Mouse (Mus musculus) olfactory bulb, adult 2 months (tissue): ENCODE measurements around the gene Nfasc. TPM values are rescaled to one million over a fixed set of nuclear protein-coding genes. Genes with fewer than 3 reads are reported as not detected.

ENCODE experiments used
- H3K27ac ChIP-seq: fragments of 200-500 bp; 2 replicates; pipeline ENCODE4 v1.5.1; 2012; ENCODE audit warnings: low read depth, low read length; ENCODE audit not compliant: insufficient read depth
- H3K4me1 ChIP-seq: fragments of 200-500 bp; 2 replicates; pipeline ENCODE4 v1.6.1; 2012; ENCODE audit warnings: low read length; ENCODE audit not compliant: control insufficient read depth, insufficient read depth
- H3K4me3 ChIP-seq: fragments of 200-500 bp; 2 replicates; pipeline ENCODE4 v1.5.1; 2012; ENCODE audit warnings: mild to moderate bottlenecking, low read depth, low read length, moderate library complexity; ENCODE audit not compliant: insufficient read depth
- CTCF ChIP-seq: fragments of 200-500 bp; IDR thresholded peaks from 2 replicates; pipeline ENCODE4 v1.5.1; 2012; ENCODE audit warnings: low read depth, mild to moderate bottlenecking, low read length, moderate library complexity; ENCODE audit not compliant: insufficient read depth
- POLR2A ChIP-seq: fragments of 200-500 bp; IDR thresholded peaks from 2 replicates; pipeline ENCODE4 v1.6.1; 2012; ENCODE audit warnings: mild to moderate bottlenecking, low read depth, low read length, moderate library complexity; ENCODE audit not compliant: insufficient read depth
- WGBS: fragments of 180-500 bp; shearing (Covaris S2); methylation state at CpG from one replicate; pipeline ENCODE4 v1.1.7; 2018; 5-methylcytosine and 5-hydroxymethylcytosine counted together
- polyA plus RNA-seq: library from polyadenylated mRNA; stranded (reverse); fragments of >200 nt; gene quantifications from 2 replicates; pipeline ENCODE4 v1.2.4, GENCODE M21; 2012; ENCODE audit warnings: low replicate concordance; ENCODE audit not compliant: missing spikeins, insufficient read depth, insufficient read length

The Nfasc gene
- polyA plus RNA-seq, 1 experiment = 87.2 TPM

DNA sequence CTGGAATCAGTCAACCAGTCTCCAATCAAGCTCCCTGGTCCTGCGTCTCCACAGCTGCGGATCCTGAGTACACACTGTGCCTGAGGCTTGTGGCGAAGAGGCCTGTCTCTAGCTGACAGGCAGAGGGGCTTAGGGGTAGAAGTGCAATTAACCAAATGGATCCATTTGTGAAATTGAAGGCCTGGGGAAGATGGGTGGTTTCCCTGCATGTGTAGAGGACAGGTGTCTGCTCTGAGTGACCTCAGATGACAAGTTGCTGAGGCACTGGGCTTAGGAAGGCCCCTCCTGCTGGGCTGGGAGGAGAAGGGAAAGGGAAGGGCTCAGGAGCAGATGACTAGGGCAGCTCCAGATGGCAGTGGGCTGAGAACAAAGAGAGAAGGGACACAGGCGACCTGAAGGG, 81.2 kb downstream of the Nfasc start:
- TF ChIP-seq CTCF (no peak), POLR2A (no peak)
- Histone ChIP-seq H3K4me1 (peaks cover 39% of the 10 kb centered on the region), H3K27ac (peak overlapping the region; percentile 9; the same call in 1 of the 2 replicates), H3K4me3 (no peak overlapping the region)
- WGBS = 51% methylated on average over 4 of the region's 4 CpGs

DNA sequence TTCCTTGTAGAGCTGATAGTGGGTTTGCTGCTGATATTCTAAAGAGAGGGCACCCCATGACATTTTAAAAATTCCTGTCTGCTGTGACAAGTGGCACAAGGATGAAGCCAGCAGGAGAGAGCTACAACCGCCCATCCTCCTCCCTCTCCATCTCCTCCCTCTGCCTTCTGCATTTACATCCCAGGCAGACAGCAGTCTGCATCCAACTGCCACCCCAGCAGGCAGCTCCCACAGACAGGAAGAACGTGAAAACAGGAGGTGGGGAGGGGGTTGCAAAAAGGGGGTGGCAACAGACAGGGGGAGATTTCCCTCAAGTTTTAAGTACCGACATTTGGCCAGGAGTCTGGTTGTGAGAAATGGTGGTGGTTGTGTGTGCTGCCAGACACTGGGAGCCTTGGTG, 82.0 kb downstream of the Nfasc start:
- Histone ChIP-seq H3K4me3 (no peak overlapping the region), H3K27ac (0 out of 2 replicates have a peak overlapping the region, but pooled peaks have one; percentile 9), H3K4me1 (peaks cover 46% of the 10 kb centered on the region)
- TF ChIP-seq CTCF (no peak), POLR2A (no peak)
- 27% methylated on average over 3 of the region's 3 CpGs for WGBS

DNA sequence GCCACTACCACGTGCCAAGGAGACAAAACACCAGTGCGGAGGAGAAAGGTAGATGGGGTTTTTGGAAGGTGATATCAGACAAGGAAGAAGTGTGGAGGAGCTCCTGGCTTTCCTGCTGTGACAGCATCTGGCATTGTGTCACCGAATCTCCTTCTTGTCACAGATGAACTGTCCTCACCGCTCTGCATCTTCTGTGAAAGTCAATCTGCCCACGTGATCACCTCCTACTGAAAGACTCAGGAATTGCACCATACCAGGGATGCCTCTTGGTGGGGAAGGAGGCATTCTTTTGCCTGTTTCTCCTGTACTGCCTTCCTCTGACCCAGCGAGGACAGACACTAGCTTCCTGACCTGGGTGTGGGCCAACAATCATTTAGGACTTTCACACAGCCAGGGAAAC, 86.0 kb downstream of the Nfasc start:
- no peak overlapping the region for H3K4me3 ChIP-seq
- WGBS = 66% methylated on average over 6 of the region's 6 CpGs
- peak overlapping the region; percentile 47 for H3K27ac ChIP-seq
- no peak for TF ChIP-seq POLR2A
- no peak for TF ChIP-seq CTCF
- peaks cover 70% of the 10 kb centered on the region for H3K4me1 ChIP-seq

DNA sequence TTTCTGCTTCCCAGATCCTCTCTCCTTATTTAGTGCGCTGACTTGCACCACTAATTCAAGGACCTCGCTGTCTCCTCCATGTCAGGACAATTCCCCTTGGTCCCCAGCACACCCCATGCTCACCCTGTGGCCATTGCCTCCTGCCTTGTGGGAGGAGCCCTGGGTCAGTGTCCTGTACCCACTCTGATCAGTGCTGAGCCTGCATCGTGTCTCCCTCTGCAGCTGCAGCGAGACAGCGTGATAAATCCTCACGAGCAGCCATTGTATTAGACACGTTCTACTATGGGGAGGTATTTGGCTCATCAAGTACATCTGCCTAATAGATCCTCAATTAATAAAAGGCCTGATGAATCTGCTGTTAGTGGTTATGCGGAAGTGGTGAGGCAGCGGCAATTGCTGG, 86.8 kb downstream of the Nfasc start:
- Histone ChIP-seq H3K4me3 (no peak overlapping the region), H3K27ac (peak overlapping the region; percentile 47), H3K4me1 (peaks cover 68% of the 10 kb centered on the region)
- WGBS = 25% methylated on average over 9 of the region's 9 CpGs
- TF ChIP-seq POLR2A (no peak), CTCF (no peak)

DNA sequence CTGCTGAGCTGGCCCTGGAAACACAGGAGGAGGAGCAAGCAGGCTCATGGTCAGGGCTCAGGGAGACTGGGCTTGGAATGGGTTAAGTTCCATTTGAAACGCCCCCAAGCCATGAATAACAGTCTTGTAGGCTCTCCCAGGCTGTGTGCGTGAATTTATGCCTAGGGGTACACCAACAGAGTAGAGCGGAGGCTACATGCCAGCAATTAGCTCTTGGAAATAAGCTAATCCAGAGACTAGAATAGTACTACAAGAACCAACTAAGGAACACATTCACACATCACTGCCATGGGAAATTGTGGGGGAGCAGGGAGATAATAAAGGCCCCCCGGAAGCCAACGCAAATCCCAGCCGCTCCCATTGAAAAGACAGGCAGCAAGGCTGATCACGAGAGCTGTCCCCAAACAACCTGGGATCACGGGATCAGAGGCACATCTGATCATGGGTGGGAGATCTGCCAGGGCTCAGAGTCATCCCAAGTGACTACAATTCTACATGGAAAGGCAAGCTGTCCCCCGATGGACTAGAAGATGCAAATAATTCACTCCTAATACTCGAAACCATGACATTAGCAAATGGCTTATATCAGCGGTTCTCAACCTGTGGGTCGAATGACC, 87.6 kb downstream of the Nfasc start:
- 18% methylated on average over 12 of the region's 12 CpGs for WGBS
- TF ChIP-seq CTCF (no peak), POLR2A (no peak)
- H3K27ac ChIP-seq = peak overlapping the region; percentile 47
- no peak overlapping the region for H3K4me3 ChIP-seq
- H3K4me1 ChIP-seq = peaks cover 67% of the 10 kb centered on the region

DNA sequence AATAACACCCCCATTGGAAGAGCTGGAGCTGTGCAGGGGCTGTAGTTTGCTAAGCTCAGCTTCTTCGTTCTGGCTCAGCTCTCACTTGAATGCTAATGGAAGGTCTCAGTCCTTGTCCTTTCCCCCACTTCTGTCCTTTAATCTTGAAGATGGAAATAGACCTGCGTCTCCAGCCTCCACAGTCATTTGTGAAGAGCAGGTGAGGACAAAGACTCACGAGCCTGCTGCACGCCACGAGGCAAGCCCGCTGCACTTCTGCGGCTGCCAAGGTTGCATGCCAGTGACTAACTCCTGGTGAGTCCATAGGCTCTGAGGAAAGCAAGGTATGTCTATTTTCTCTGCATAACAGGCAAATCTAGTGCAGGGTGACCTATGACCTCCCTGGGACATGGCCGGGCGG, 88.4 kb downstream of the Nfasc start:
- Histone ChIP-seq H3K27ac (peak overlapping the region; percentile 36), H3K4me1 (peaks cover 67% of the 10 kb centered on the region)
- WGBS = 50% methylated on average over 9 of the region's 9 CpGs

DNA sequence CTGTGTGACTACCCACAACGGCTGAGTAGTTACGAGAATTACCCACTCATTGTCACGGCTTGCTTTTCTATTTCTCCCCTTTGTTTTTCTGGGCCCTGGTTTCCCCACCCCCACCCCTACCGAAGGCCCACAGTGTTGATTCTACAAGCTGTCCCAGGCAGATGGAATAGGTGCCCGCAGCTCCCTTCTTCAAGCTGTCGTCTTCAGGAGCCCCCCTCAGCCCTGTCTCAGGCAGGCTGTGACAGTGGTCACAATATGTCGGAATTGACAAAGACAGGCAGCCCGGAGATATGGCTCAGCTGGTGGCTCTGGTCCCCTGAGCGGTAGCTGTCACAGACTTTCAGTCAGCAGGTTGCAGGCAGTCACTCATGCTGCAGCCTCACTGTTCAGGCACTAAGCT, 90.9 kb downstream of the Nfasc start:
- no peak for TF ChIP-seq CTCF
- TF ChIP-seq POLR2A = no peak
- peaks cover 53% of the 10 kb centered on the region for H3K4me1 ChIP-seq
- H3K27ac ChIP-seq = no peak overlapping the region
- H3K4me3 ChIP-seq = no peak overlapping the region
- 58% methylated on average over 9 of the region's 9 CpGs for WGBS

More for the DNA sequence above, 88.4 kb downstream of the Nfasc start:
- no peak overlapping the region for H3K4me3 ChIP-seq
- TF ChIP-seq POLR2A (no peak), CTCF (no peak)

DNA sequence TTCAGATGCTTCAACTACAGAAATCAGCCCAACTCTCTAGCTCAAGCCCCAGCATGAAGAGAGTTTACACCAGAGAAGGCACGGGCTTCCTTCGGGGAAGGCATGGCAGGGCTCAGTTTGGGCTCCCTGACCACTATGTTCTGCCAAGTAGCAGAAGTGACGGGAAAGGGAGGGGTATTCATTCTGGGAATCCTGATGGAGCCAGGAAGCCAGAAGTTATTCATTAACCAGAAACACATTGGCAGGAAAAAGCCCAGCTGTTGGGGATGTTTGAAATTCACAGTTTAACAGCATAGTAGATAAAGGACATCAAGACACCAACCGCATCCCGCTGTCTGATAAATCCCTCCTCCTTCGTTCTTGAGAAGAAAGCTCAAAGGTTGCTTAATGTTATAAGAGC, 93.6 kb downstream of the Nfasc start:
- Histone ChIP-seq H3K27ac (no peak overlapping the region), H3K4me1 (peaks cover 29% of the 10 kb centered on the region), H3K4me3 (no peak overlapping the region)
- 52% methylated on average over 6 of the region's 6 CpGs for WGBS
- TF ChIP-seq CTCF = no peak
- no peak for TF ChIP-seq POLR2A

DNA sequence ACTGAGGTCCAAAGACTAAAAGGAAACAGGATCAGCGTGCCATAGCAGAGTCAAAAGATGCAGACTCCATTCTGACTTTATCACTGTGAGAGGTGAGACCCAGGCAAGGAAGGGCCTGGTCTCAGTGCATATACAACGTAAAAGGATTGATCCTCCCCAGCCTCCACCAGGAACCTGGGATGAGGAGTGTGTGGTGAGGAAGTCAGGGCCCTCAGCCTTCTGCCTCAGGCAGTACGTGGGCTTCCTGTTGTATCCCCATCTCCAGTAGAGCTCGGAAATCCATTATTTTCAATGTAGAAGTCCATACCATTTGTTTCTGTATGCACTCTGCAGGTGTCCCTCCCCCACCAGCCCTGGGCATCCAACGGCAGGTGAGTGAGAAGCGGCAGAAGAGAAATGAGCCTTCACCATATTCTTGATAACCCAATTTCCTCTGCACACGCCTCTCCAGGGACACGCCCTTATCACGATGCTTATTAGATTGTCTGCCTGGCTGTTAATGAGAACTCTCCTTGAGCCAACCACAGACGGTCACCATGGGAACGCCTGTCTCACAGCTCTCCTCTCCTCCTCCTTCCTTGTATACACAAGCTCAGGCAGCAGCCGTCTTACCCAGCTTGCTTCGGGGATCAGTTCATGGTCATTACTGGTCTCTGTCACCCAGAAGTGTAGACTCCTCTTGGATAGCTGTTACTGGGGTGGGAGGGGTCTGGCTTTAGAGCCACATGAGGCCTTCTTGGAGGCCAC, 100.4 kb downstream of the Nfasc start:
- Histone ChIP-seq H3K4me1 (peaks cover 55% of the 10 kb centered on the region), H3K4me3 (no peak overlapping the region), H3K27ac (peak overlapping the region; percentile 50)
- no peak for TF ChIP-seq CTCF
- TF ChIP-seq POLR2A = 0 out of 2 replicates have a peak, but pooled peaks have one; percentile 15
- WGBS = 28% methylated on average over 13 of the region's 13 CpGs
